Mouse (Mus musculus) olfactory bulb, adult 2 months (tissue): ENCODE measurements at regions not wholly inside any gene's neighbourhood (a gene's known extent, or its start where the extent isn't known, plus 50 kb on each side); places are given as distances from the start of the nearest gene placed in this dataset.

Experiments
- CTCF ChIP-seq: fragments of 200-500 bp; IDR thresholded peaks from 2 replicates; pipeline ENCODE4 v1.5.1; 2012; ENCODE audit warnings: low read depth, mild to moderate bottlenecking, low read length, moderate library complexity; ENCODE audit not compliant: insufficient read depth
- POLR2A ChIP-seq: fragments of 200-500 bp; IDR thresholded peaks from 2 replicates; pipeline ENCODE4 v1.6.1; 2012; ENCODE audit warnings: mild to moderate bottlenecking, low read depth, low read length, moderate library complexity; ENCODE audit not compliant: insufficient read depth

GRCm38 (mm10) chr3:131960636-131961035 lies 124.5 kb upstream of the Dkk2 start:
- no peak for TF ChIP-seq POLR2A
- TF ChIP-seq CTCF = no peak
